Mouse (Mus musculus) leukemia stem cell, adult 10-12 weeks (primary cell): ENCODE data around the gene Arl14ep. TPM values are rescaled to one million over a fixed set of nuclear protein-coding genes. Genes with fewer than 3 reads are reported as not detected.

ENCODE experiments used
- polyA plus RNA-seq: library from polyadenylated mRNA; stranded (reverse); fragments of >175 nt; gene quantifications from 2 replicates; pipeline ENCODE4 v1.2.3, GENCODE M21; 2012; ENCODE audit warnings: low replicate concordance

Arl14ep gene
- polyA plus RNA-seq: 1.4 and 2.4 TPM in 2 replicates

DNA sequence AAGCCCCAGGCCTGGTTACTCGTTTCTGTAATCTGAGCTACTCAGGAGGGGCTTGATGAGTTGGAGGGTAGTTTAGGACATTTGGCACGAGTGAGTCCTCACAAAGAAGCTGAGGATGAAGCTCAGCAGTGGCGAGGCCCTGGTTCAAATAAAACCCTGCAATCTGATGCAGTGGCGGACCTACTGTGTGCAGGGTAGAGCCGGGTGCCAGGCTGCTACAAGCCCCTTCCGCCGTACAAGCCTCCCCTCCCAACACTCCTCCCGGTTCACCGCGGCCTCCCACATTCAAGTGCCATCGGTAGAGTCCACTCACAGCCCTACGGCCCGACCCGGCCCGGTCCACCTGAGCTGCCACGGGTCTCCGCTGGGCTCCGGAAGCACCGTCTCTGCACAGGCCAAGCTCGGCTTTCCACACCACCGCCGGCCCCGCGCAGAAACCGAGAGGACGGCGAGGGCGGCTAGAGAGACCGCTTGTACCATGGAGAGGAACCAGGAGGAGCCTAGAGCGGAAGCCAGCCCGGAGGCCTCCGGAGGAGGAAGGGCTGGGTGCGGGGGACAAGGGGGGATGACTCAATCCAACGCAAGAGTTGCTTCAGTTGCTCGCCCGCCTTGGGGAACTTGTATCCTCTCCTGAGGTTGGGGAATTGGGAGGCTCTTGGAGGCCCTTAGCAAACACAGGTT, at the start of gene Arl14ep:
TSS of gene Arl14ep (minus strand) at position 466 of the 681 bp plus-strand sequence.

Other genes with a start within 250 kb of the Arl14ep start
- gene Fshb, start 85.2 kb upstream of the Arl14ep start, polyA plus RNA-seq: not detected in 2 replicates